Mouse (Mus musculus): ENCODE data around the gene Gm49661.

DNA sequence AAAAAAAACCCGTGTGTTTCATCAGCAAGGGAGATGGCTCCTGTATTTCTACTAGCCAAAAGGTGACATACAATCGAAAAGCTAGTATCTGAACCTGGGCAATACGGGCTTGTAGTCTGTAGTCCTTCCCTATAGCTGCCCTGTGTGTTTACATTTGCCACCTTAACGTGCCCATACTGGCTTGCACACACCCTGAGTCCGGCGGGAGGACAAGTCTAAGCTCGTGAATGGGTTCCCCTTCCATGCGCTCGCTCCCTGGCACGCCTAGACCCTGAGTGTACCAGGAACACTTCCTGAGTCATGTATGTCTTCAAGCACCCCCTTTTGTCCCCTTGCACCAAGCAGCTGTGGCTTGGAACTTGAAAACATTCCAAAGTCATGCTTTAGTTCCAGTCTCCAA lies 47.5 kb upstream of the Gm49661 start:
- no peak for TF ChIP-seq E2F4 (IDR thresholded peaks at IDR 0.05; ENCODE audit: insufficient replicate concordance, low read depth, low read length)
- no peak for TF ChIP-seq MYC (IDR thresholded peaks at IDR 0.05; ENCODE audit: low read depth, low read length)
- no peak for TF ChIP-seq RCOR1 (conservative IDR thresholded peaks at IDR 0.05; ENCODE audit: low read depth, low read length)
- no peak for TF ChIP-seq USF1 (IDR thresholded peaks at IDR 0.05; ENCODE audit: low read depth, low read length)
- TF ChIP-seq MXI1 (IDR thresholded peaks at IDR 0.05; ENCODE audit: low read depth, low read length): no peak
